Comparison of ENCODE assay signal across 13 mouse cellular contexts in the genomic region with DNA sequence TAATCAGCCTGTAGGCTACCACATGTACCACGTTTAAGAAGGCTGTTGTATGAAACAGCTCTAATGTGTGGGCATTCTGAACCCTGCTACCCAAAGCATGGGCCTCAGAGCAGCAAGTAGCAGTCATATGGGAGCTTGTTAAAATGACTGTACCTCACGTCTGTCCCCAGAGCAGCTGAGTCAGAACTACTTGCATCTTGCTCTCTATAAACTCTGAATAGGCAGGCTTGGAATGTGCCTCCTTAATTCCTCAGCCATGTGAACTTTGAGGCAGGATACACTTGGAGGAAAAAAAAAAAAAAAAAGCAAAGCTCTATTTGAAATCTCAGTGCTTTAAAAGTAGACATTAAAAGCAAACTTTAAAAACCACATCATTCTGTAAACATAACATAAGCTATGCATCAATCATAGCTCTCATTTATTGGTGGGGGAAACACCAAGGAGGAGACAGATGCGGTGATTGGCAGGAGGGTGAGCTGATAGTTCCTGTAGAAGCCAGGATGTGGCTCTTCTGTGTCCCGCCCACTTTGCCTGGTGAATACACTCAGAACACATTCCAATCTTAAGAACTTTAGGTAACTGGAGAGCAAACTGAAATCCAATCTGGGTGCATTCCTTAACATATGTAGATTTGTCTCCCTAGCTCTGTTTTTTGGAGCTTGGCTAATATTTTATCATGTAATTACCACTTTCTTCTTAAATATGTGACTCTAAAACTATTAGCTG.
A peak's percentile ranks its signal among the peaks of the same experiment; 100 is the strongest.
DNase-seq lines count a peak whose midpoint lies in the region; ATAC-seq lines count a peak whose summit lies in the region.
"Had no signal": no experiment of that assay in that cellular context is flagged by ENCODE, and none has a peak within 500 bp of the region (broad histone marks: within the 10 kb centered on the region; RNA-seq: fewer than 3 reads in every experiment).

No protein-coding gene starts in this region.

- no peak overlapping the region for H3K4me3 ChIP-seq in kidney, embryonic 16.5 days (ENCODE audit: low read length)
- no peak overlapping the region for H3K4me3 ChIP-seq in limb, embryonic 11.5 days (ENCODE audit: low read depth, low read length)
- H3K4me3 ChIP-seq in stomach, embryonic 16.5 days (replicated peaks; ENCODE audit: low read length) = no peak overlapping the region
- H3K4me3 ChIP-seq: forebrain, embryonic 13.5 days had no signal

- peaks cover 19% of the 10 kb centered on the region for H3K4me1 ChIP-seq in kidney, embryonic 16.5 days (ENCODE audit: insufficient read depth, low read length)
- H3K4me1 ChIP-seq in limb, embryonic 11.5 days (ENCODE audit: control insufficient read depth, insufficient read depth, low read length) = peaks cover 12% of the 10 kb centered on the region
- H3K4me1 ChIP-seq in stomach, embryonic 16.5 days (ENCODE audit: control insufficient read depth, insufficient read depth, low read length) = 0 out of 2 replicates have a peak, but pooled peaks cover 7% of the 10 kb centered on the region

- H3K4me2 ChIP-seq in kidney, embryonic 16.5 days (replicated peaks; ENCODE audit: low read depth, low read length) = no peak overlapping the region
- peak overlapping the region; percentile 22; the same call in 1 of the 2 replicates for H3K4me2 ChIP-seq in limb, embryonic 11.5 days (ENCODE audit: low read depth, severe bottlenecking)
- no peak overlapping the region for H3K4me2 ChIP-seq in stomach, embryonic 16.5 days (ENCODE audit: low read depth, low read length)
- H3K4me2 ChIP-seq: forebrain, embryonic 13.5 days had no signal

- 54% methylated on average over 4 of the region's 4 CpGs for WGBS in kidney, embryonic 16.5 days
- WGBS in limb, embryonic 11.5 days = 47% methylated on average over 4 of the region's 4 CpGs
- 37% methylated on average over 4 of the region's 4 CpGs for WGBS in stomach, embryonic 16.5 days

- peaks cover 3% of the 10 kb centered on the region; the same call in 1 of the 2 replicates for H3K27me3 ChIP-seq in kidney, embryonic 16.5 days (ENCODE audit: insufficient read depth, low read length)
- H3K27me3 ChIP-seq in limb, embryonic 11.5 days (ENCODE audit: control insufficient read depth, insufficient read depth, low read length) = no peaks in the 10 kb centered on the region
- no peaks in the 10 kb centered on the region for H3K27me3 ChIP-seq in stomach, embryonic 16.5 days (ENCODE audit: control insufficient read depth, insufficient read depth, low read length)
- H3K27me3 ChIP-seq: forebrain, embryonic 13.5 days had no signal

- H3K9me3 ChIP-seq in kidney, embryonic 16.5 days (ENCODE audit: low read length) = no peaks in the 10 kb centered on the region
- no peaks in the 10 kb centered on the region for H3K9me3 ChIP-seq in limb, embryonic 11.5 days (ENCODE audit: control insufficient read depth, low read length)
- H3K9me3 ChIP-seq in stomach, embryonic 16.5 days (replicated peaks; ENCODE audit: control insufficient read depth, low read length) = no peaks in the 10 kb centered on the region
- H3K9me3 ChIP-seq: forebrain, embryonic 13.5 days had no signal

- no peak for DNase-seq in kidney, adult 18-20 months
- peak; percentile 22 for DNase-seq in embryo, embryonic 10 days (ENCODE audit: low spot score)
- DNase-seq in limb, embryonic 11.5 days (ENCODE audit: low spot score) = peak; percentile 43
- DNase-seq in cerebellum, adult 11 months = no peak
- DNase-seq in gastrocnemius, adult 18-20 months (ENCODE audit: low spot score) = no peak
- no peak for DNase-seq in thymus, postnatal 25 days
- DNase-seq: cerebellum, postnatal 36 days; thymus, postnatal 14 days had no signal

- 0 out of 2 replicates have a peak overlapping the region, but pooled peaks have one; percentile 26 for H3K27ac ChIP-seq in kidney, embryonic 16.5 days (ENCODE audit: low read length)
- no peak overlapping the region for H3K27ac ChIP-seq in limb, embryonic 11.5 days (replicated peaks; ENCODE audit: low read depth, low read length)
- H3K27ac ChIP-seq in stomach, embryonic 16.5 days (ENCODE audit: low read length) = peak overlapping the region; percentile 23; the same call in 1 of the 2 replicates
- H3K27ac ChIP-seq: forebrain, embryonic 13.5 days; macrophage had no signal

- no peak overlapping the region for H3K9ac ChIP-seq in kidney, embryonic 16.5 days (replicated peaks; ENCODE audit: low read length)
- H3K9ac ChIP-seq in limb, embryonic 11.5 days (ENCODE audit: low read length) = no peak overlapping the region
- H3K9ac ChIP-seq in stomach, embryonic 16.5 days (ENCODE audit: low read length) = no peak overlapping the region
- H3K9ac ChIP-seq: forebrain, embryonic 13.5 days had no signal

- H3K36me3 ChIP-seq in kidney, embryonic 16.5 days (ENCODE audit: insufficient read depth, low read length) = no peaks in the 10 kb centered on the region
- H3K36me3 ChIP-seq in limb, embryonic 11.5 days (ENCODE audit: control insufficient read depth, insufficient read depth, low read length) = no peaks in the 10 kb centered on the region
- H3K36me3 ChIP-seq in stomach, embryonic 16.5 days (ENCODE audit: control insufficient read depth, insufficient read depth, low read length) = no peaks in the 10 kb centered on the region

- ATAC-seq in kidney, embryonic 16.5 days (ENCODE audit: low FRiP score, low TSS enrichment) = peak; percentile 69; the same call in 1 of the 2 replicates
- ATAC-seq in limb, embryonic 11.5 days (ENCODE audit: insufficient number of reproducible peaks, low FRiP score, low TSS enrichment, low read depth) = peak; percentile 54; the same call in 1 of the 2 replicates
- ATAC-seq in stomach, embryonic 16.5 days (ENCODE audit: insufficient read depth, low FRiP score) = no peak
- ATAC-seq: activated CD4-positive, CD25-positive, alpha-beta regulatory T cell, adult 4 months had no signal

Comparison
In these comparisons a context has a peak if more than half of its experiments do, and no peak if none do; other contexts are left out.
1. DNase-seq: peak in embryo, embryonic 10 days (single experiment) and limb, embryonic 11.5 days (single experiment); none in kidney, adult 18-20 months (single experiment), cerebellum, adult 11 months (single experiment), gastrocnemius, adult 18-20 months (single experiment) and thymus, postnatal 25 days (single experiment).